Mouse (Mus musculus) C2C12 (cell line): Measurements from ENCODE around the gene Mcoln3. TPM values are rescaled to one million over a fixed set of nuclear protein-coding genes. Genes with fewer than 3 reads are reported as not detected.
A peak's percentile ranks its signal among the peaks of the same experiment; 100 is the strongest.

Experiments
- H3K27me3 ChIP-seq: one replicate; pipeline ENCODE4 v1.6.1; 2011; ENCODE audit not compliant: control insufficient read depth, insufficient read depth, insufficient read length
- H3K36me3 ChIP-seq: one replicate; pipeline ENCODE4 v1.6.1; 2011; ENCODE audit not compliant: control insufficient read depth, insufficient read depth
- H3K4me3 ChIP-seq: one replicate; pipeline ENCODE4 v1.5.1; 2011; ENCODE audit warnings: mild to moderate bottlenecking, control low read depth; ENCODE audit not compliant: poor library complexity, insufficient read depth, severe bottlenecking
- H3K79me2 ChIP-seq: one replicate; pipeline ENCODE4 v1.6.1; 2011; ENCODE audit not compliant: control insufficient read depth, insufficient read depth
- H3K79me3 ChIP-seq: one replicate; pipeline ENCODE4 v1.6.1; 2011; ENCODE audit warnings: low read depth, control low read depth
- H3ac ChIP-seq: one replicate; pipeline ENCODE3; 2011; ENCODE audit warnings: low read depth; ENCODE audit not compliant: control insufficient read depth, insufficient read length
- CEBPB ChIP-seq: IDR thresholded peaks from one replicate; pipeline ENCODE4 v1.6.1; 2011; ENCODE audit warnings: low read depth, mild to moderate bottlenecking, control low read depth, moderate library complexity
- CTCF ChIP-seq: IDR thresholded peaks from one replicate; pipeline ENCODE4 v1.5.1; 2011; ENCODE audit not compliant: control insufficient read depth, insufficient read depth, insufficient read length
- FOSL1 ChIP-seq: IDR thresholded peaks from one replicate; pipeline ENCODE4 v1.8.0; 2011; ENCODE audit warnings: mild to moderate bottlenecking, low read length; ENCODE audit not compliant: poor library complexity, insufficient read depth, severe bottlenecking
- MAX ChIP-seq: IDR thresholded peaks from one replicate; pipeline ENCODE4 v1.6.1; 2011; ENCODE audit warnings: mild to moderate bottlenecking, control low read depth
- MYOD1 ChIP-seq: IDR thresholded peaks from one replicate; pipeline ENCODE4 v1.6.1; 2011; ENCODE audit warnings: low read depth; ENCODE audit not compliant: control insufficient read depth, insufficient read length
- MYOG ChIP-seq: IDR thresholded peaks from one replicate; pipeline ENCODE4 v1.6.1; 2011; ENCODE audit not compliant: control insufficient read depth, insufficient read length; ENCODE audit errors: extremely low read depth
- USF1 ChIP-seq: IDR thresholded peaks from one replicate; pipeline ENCODE4 v1.6.1; 2011; ENCODE audit warnings: low read depth, mild to moderate bottlenecking, control low read depth, moderate library complexity
- polyA plus RNA-seq: library from polyadenylated mRNA; unstranded; fragments of >200 nt; fragmentation: generic; extraction: Trizol; gene quantifications from one replicate; pipeline ENCODE4 v1.2.1, GENCODE M21; 2012; ENCODE audit warnings: missing spikeins

The Mcoln3 gene
- polyA plus RNA-seq, 1 experiment, result not detected

GRCm38 (mm10) chr3:146122125-146122420, 4.8 kb downstream of the Mcoln3 start:
- H3K27me3 ChIP-seq, result no peaks in the 10 kb centered on the region
- no peaks in the 10 kb centered on the region for H3K79me2 ChIP-seq
- H3K36me3 ChIP-seq, result no peaks in the 10 kb centered on the region
- no peak for TF ChIP-seq MAX
- no peak for TF ChIP-seq MYOG
- no peak for TF ChIP-seq USF1
- no peak for TF ChIP-seq FOSL1
- TF ChIP-seq CEBPB, result no peak
- no peak for TF ChIP-seq CTCF
- no peak for TF ChIP-seq MYOD1
- no peak overlapping the region for H3ac ChIP-seq
- H3K79me3 ChIP-seq, result no peaks in the 10 kb centered on the region
- no peak overlapping the region for H3K4me3 ChIP-seq

GRCm38 (mm10) chr3:146122807-146123463, 5.7 kb downstream of the Mcoln3 start:
- H3K27me3 ChIP-seq, result no peaks in the 10 kb centered on the region
- H3K79me2 ChIP-seq, result no peaks in the 10 kb centered on the region
- no peak overlapping the region for H3ac ChIP-seq
- no peaks in the 10 kb centered on the region for H3K36me3 ChIP-seq
- TF ChIP-seq USF1 (no peak), MAX (no peak), MYOD1 (no peak), CTCF (no peak), FOSL1 (no peak), MYOG (no peak), CEBPB (no peak)
- no peak overlapping the region for H3K4me3 ChIP-seq
- no peaks in the 10 kb centered on the region for H3K79me3 ChIP-seq

- H3ac ChIP-seq, result no peak overlapping the region
- H3K36me3 ChIP-seq, result no peaks in the 10 kb centered on the region
- H3K79me2 ChIP-seq, result no peaks in the 10 kb centered on the region
- no peak overlapping the region for H3K4me3 ChIP-seq
- TF ChIP-seq FOSL1 (no peak), MYOD1 (no peak), CEBPB (no peak), MYOG (no peak), MAX (no peak), CTCF (no peak)
- no peaks in the 10 kb centered on the region for H3K79me3 ChIP-seq
- H3K27me3 ChIP-seq, result no peaks in the 10 kb centered on the region
Observed at GRCm38 (mm10) chr3:146123464-146123825, 6.2 kb downstream of the Mcoln3 start.

GRCm38 (mm10) chr3:146127205-146127604, 10.0 kb downstream of the Mcoln3 start:
- Histone ChIP-seq H3K36me3 (no peaks in the 10 kb centered on the region), H3K79me2 (no peaks in the 10 kb centered on the region), H3K4me3 (no peak overlapping the region), H3K79me3 (no peaks in the 10 kb centered on the region), H3ac (no peak overlapping the region), H3K27me3 (no peaks in the 10 kb centered on the region)
- TF ChIP-seq USF1, result no peak
- no peak for TF ChIP-seq CEBPB
- no peak for TF ChIP-seq FOSL1

GRCm38 (mm10) chr3:146134834-146135233, 17.6 kb downstream of the Mcoln3 start:
- Histone ChIP-seq H3K79me3 (no peaks in the 10 kb centered on the region), H3K36me3 (no peaks in the 10 kb centered on the region), H3K4me3 (no peak overlapping the region), H3ac (no peak overlapping the region), H3K79me2 (no peaks in the 10 kb centered on the region), H3K27me3 (peaks cover 7% of the 10 kb centered on the region)
- peak; percentile 63 for TF ChIP-seq USF1
- no peak for TF ChIP-seq MYOG
- TF ChIP-seq FOSL1, result no peak
- no peak for TF ChIP-seq CEBPB
- TF ChIP-seq MAX, result no peak
- no peak for TF ChIP-seq MYOD1

GRCm38 (mm10) chr3:146135417-146135816, 18.2 kb downstream of the Mcoln3 start:
- H3K4me3 ChIP-seq, result no peak overlapping the region
- TF ChIP-seq MAX, result no peak
- TF ChIP-seq MYOG, result no peak
- no peak for TF ChIP-seq CTCF
- TF ChIP-seq CEBPB, result no peak
- no peak for TF ChIP-seq FOSL1
- TF ChIP-seq MYOD1, result no peak
- H3K27me3 ChIP-seq, result peaks cover 10% of the 10 kb centered on the region
- H3K79me3 ChIP-seq, result no peaks in the 10 kb centered on the region
- no peaks in the 10 kb centered on the region for H3K79me2 ChIP-seq
- H3ac ChIP-seq, result no peak overlapping the region
- H3K36me3 ChIP-seq, result no peaks in the 10 kb centered on the region
